Mouse (Mus musculus) MEL (cell line): ENCODE measurements around the gene Tymp. TPM values are rescaled to one million over a fixed set of nuclear protein-coding genes. Genes with fewer than 3 reads are reported as not detected.

Experiments
- DNase-seq: peaks from one replicate; pipeline ENCODE4 v3.0.0; 2011; ENCODE audit warnings: low read depth, low spot score
- H3K27ac ChIP-seq: 2 replicates; pipeline ENCODE4 v1.5.1; 2012; ENCODE audit warnings: low read depth, mild to moderate bottlenecking, control low read depth, low read length, moderate library complexity; ENCODE audit not compliant: control insufficient read depth
- H3K27me3 ChIP-seq, 2 experiments: fragments of 150-350 bp in 1 of 2; sonication (generic) in 1 of 2; 2 replicates each; pipeline ENCODE4 v1.6.1; 2012; ENCODE audit warnings: low read length in 2 of 2, mild to moderate bottlenecking in 2 of 2, improper control_type of control experiment in 1 of 2, moderate library complexity in 1 of 2; ENCODE audit not compliant: insufficient read depth in 2 of 2, control insufficient read depth in 1 of 2
- H3K36me3 ChIP-seq, 2 experiments: 2 replicates each; pipeline ENCODE4 v1.6.1; 2012 to 2014; ENCODE audit warnings: low read length in 2 of 2, improper control_type of control experiment in 1 of 2, inconsistent platforms in 1 of 2, mild to moderate bottlenecking in 1 of 2; ENCODE audit not compliant: insufficient read depth in 2 of 2, control insufficient read depth in 1 of 2
- H3K4me1 ChIP-seq, 2 experiments: fragments of 150-350 bp in 1 of 2; sonication (generic) in 1 of 2; 2 replicates each; pipeline ENCODE4 v1.6.1; 2012; ENCODE audit warnings: low read length in 2 of 2, improper control_type of control experiment in 1 of 2, mild to moderate bottlenecking in 1 of 2; ENCODE audit not compliant: insufficient read depth in 2 of 2, control insufficient read depth in 1 of 2
- H3K4me3 ChIP-seq, 2 experiments: fragments of 150-350 bp in 1 of 2; sonication (generic) in 1 of 2; 2 replicates each; pipeline ENCODE4 v1.5.1; 2012; ENCODE audit warnings: low read depth in 2 of 2, low read length in 2 of 2, mild to moderate bottlenecking in 2 of 2, moderate library complexity in 2 of 2, control low read depth in 1 of 2, improper control_type of control experiment in 1 of 2; ENCODE audit not compliant: control insufficient read depth in 1 of 2, insufficient read depth in 1 of 2
- H3K79me2 ChIP-seq: 2 replicates; pipeline ENCODE4 v1.6.1; 2012; ENCODE audit warnings: mild to moderate bottlenecking, low read length, moderate library complexity; ENCODE audit not compliant: control insufficient read depth, poor library complexity, insufficient read depth
- H3K9ac ChIP-seq: 2 replicates; pipeline ENCODE4 v1.6.1; 2012; ENCODE audit warnings: low read depth, mild to moderate bottlenecking, control low read depth, low read length, moderate library complexity; ENCODE audit not compliant: control insufficient read depth, poor library complexity, severe bottlenecking
- H3K9me3 ChIP-seq: fragments of 150-350 bp; sonication (generic); replicated peaks from 2 replicates; pipeline ENCODE4 v1.6.1; 2012; ENCODE audit warnings: mild to moderate bottlenecking, low read length, improper control_type of control experiment, moderate library complexity; ENCODE audit not compliant: insufficient read depth
- CHD1 ChIP-seq: IDR thresholded peaks from 2 replicates; pipeline ENCODE4 v1.6.1; 2012; ENCODE audit warnings: low read depth, mild to moderate bottlenecking, inconsistent platforms, low read length, improper control_type of control experiment
- CTCF ChIP-seq, 3 experiments: IDR thresholded peaks in 2 of 3; conservative IDR thresholded peaks in 1 of 3; 2 replicates each; pipeline ENCODE4 v1.5.1; 2011 to 2012; ENCODE audit warnings: low read length in 3 of 3, low read depth in 2 of 3, mild to moderate bottlenecking in 2 of 3, improper control_type of control experiment in 1 of 3, inconsistent platforms in 1 of 3, mixed read lengths in 1 of 3, moderate library complexity in 1 of 3; ENCODE audit not compliant: control insufficient read depth in 1 of 3, insufficient read depth in 1 of 3, poor library complexity in 1 of 3, severe bottlenecking in 1 of 3
- E2F4 ChIP-seq: IDR thresholded peaks from 2 replicates; pipeline ENCODE4 v1.6.1; 2011; ENCODE audit warnings: low read depth, low read length, improper control_type of control experiment, borderline replicate concordance
- ELF1 ChIP-seq: IDR thresholded peaks from 2 replicates; pipeline ENCODE4 v1.6.1; 2014; ENCODE audit warnings: low read depth, mild to moderate bottlenecking, inconsistent platforms, low read length, improper control_type of control experiment, moderate library complexity
- GABPA ChIP-seq: IDR thresholded peaks from 2 replicates; pipeline ENCODE4 v1.6.1; 2012; ENCODE audit warnings: low read depth, mild to moderate bottlenecking, inconsistent platforms, low read length, improper control_type of control experiment, moderate library complexity
- GATA1 ChIP-seq: IDR thresholded peaks from 2 replicates; pipeline ENCODE4 v1.6.1; 2011; ENCODE audit warnings: low read depth, low read length, improper control_type of control experiment
- HCFC1 ChIP-seq: IDR thresholded peaks from 2 replicates; pipeline ENCODE4 v1.6.1; 2012; ENCODE audit warnings: low read depth, mild to moderate bottlenecking, inconsistent platforms, low read length, improper control_type of control experiment, moderate library complexity
- JUND ChIP-seq: IDR thresholded peaks from 2 replicates; pipeline ENCODE4 v1.6.1; 2011; ENCODE audit warnings: low read depth, mild to moderate bottlenecking, improper control_type of control experiment, low read length
- KAT2A ChIP-seq: conservative IDR thresholded peaks from 2 replicates; pipeline ENCODE4 v1.6.1; 2012; ENCODE audit warnings: low read depth, low read length, improper control_type of control experiment, inconsistent platforms
- MAZ ChIP-seq: IDR thresholded peaks from 2 replicates; pipeline ENCODE4 v1.6.1; 2012; ENCODE audit warnings: low read depth, mild to moderate bottlenecking, inconsistent platforms, low read length, improper control_type of control experiment
- MEF2A ChIP-seq: IDR thresholded peaks from 2 replicates; pipeline ENCODE4 v1.6.1; 2014; ENCODE audit warnings: low read depth, mild to moderate bottlenecking, inconsistent platforms, low read length, improper control_type of control experiment; ENCODE audit not compliant: poor library complexity, insufficient replicate concordance, severe bottlenecking; ENCODE audit errors: extremely low read depth
- MXI1 ChIP-seq: IDR thresholded peaks from 2 replicates; pipeline ENCODE4 v1.6.1; 2011; ENCODE audit warnings: mild to moderate bottlenecking, low read depth, low read length, improper control_type of control experiment
- MYB ChIP-seq: IDR thresholded peaks from 2 replicates; pipeline ENCODE4 v1.6.1; 2011; ENCODE audit warnings: mild to moderate bottlenecking, low read depth, low read length, improper control_type of control experiment
- MYC ChIP-seq: IDR thresholded peaks from 2 replicates; pipeline ENCODE4 v1.6.1; 2011; ENCODE audit warnings: low read depth, mild to moderate bottlenecking, low read length, improper control_type of control experiment, moderate library complexity
- NELFE ChIP-seq: IDR thresholded peaks from 2 replicates; pipeline ENCODE4 v1.6.1; 2011; ENCODE audit warnings: low read depth, low read length, improper control_type of control experiment
- NRF1 ChIP-seq: IDR thresholded peaks from 2 replicates; pipeline ENCODE4 v1.6.1; 2014; ENCODE audit warnings: low read depth, mild to moderate bottlenecking, inconsistent platforms, low read length, improper control_type of control experiment, moderate library complexity; ENCODE audit not compliant: poor library complexity, insufficient read depth, severe bottlenecking
- POLR2A ChIP-seq, 2 experiments: IDR thresholded peaks; 2 replicates each; pipeline ENCODE4 v1.6.1; 2011 to 2012; ENCODE audit warnings: low read length in 2 of 2, mild to moderate bottlenecking in 2 of 2, control low read depth in 1 of 2, improper control_type of control experiment in 1 of 2, low read depth in 1 of 2, moderate library complexity in 1 of 2; ENCODE audit not compliant: control insufficient read depth in 1 of 2, insufficient read depth in 1 of 2, poor library complexity in 1 of 2
- POLR2AphosphoS5 ChIP-seq: IDR thresholded peaks from 2 replicates; pipeline ENCODE4 v1.6.1; 2012; ENCODE audit warnings: low read depth, borderline replicate concordance, mild to moderate bottlenecking, inconsistent platforms, low read length, moderate library complexity, mixed read lengths
- RAD21 ChIP-seq: IDR thresholded peaks from 2 replicates; pipeline ENCODE4 v1.6.1; 2011; ENCODE audit warnings: mild to moderate bottlenecking, low read depth, low read length, improper control_type of control experiment
- SIN3A ChIP-seq: IDR thresholded peaks from 2 replicates; pipeline ENCODE4 v1.6.1; 2012; ENCODE audit warnings: low read length, improper control_type of control experiment, inconsistent platforms
- SMC3 ChIP-seq: IDR thresholded peaks from 2 replicates; pipeline ENCODE4 v1.6.1; 2011; ENCODE audit warnings: low read depth, low read length, improper control_type of control experiment
- TCF12 ChIP-seq: IDR thresholded peaks from 2 replicates; pipeline ENCODE4 v1.6.1; 2014; ENCODE audit warnings: low read depth, mild to moderate bottlenecking, inconsistent platforms, low read length, improper control_type of control experiment, moderate library complexity
- ZC3H11A ChIP-seq: IDR thresholded peaks from 2 replicates; pipeline ENCODE4 v1.6.1; 2012; ENCODE audit warnings: low read depth, mild to moderate bottlenecking, inconsistent platforms, low read length, improper control_type of control experiment
- ZKSCAN1 ChIP-seq: IDR thresholded peaks from 2 replicates; pipeline ENCODE4 v1.6.1; 2012; ENCODE audit warnings: low read depth, mild to moderate bottlenecking, inconsistent platforms, low read length, improper control_type of control experiment, moderate library complexity
- ZMIZ1 ChIP-seq: IDR thresholded peaks from 2 replicates; pipeline ENCODE4 v1.6.1; 2012; ENCODE audit warnings: low read depth, mild to moderate bottlenecking, inconsistent platforms, low read length, improper control_type of control experiment, moderate library complexity
- ZNF384 ChIP-seq: IDR thresholded peaks from 2 replicates; pipeline ENCODE4 v1.6.1; 2012; ENCODE audit warnings: low read depth, mild to moderate bottlenecking, inconsistent platforms, low read length, improper control_type of control experiment
- polyA plus RNA-seq, 2 experiments: library from polyadenylated mRNA; stranded (reverse) in 1 of 2; unstranded in 1 of 2; fragments of >175 nt in 1 of 2; fragments of >200 nt in 1 of 2; gene quantifications; 2 replicates each; pipeline versions ENCODE4 v1.2.1 to v1.2.4; 2012; ENCODE audit warnings: low replicate concordance in 2 of 2, low read depth in 1 of 2; ENCODE audit not compliant: insufficient read length in 2 of 2, insufficient read depth in 1 of 2, missing spikeins in 1 of 2
- total RNA-seq: library from RNA; depleted of rRNA; stranded (reverse); fragments of 300-350 nt; gene quantifications from 2 replicates; pipeline ENCODE4 v1.2.3, GENCODE M21; 2012; rRNA removed

Gene Tymp
- total RNA-seq (0.92 and 1.5 TPM in 2 replicates), polyA plus RNA-seq (1 to 10 TPM in 1 of 2 experiments, not detected in 1; 2.0 TPM)

DNA sequence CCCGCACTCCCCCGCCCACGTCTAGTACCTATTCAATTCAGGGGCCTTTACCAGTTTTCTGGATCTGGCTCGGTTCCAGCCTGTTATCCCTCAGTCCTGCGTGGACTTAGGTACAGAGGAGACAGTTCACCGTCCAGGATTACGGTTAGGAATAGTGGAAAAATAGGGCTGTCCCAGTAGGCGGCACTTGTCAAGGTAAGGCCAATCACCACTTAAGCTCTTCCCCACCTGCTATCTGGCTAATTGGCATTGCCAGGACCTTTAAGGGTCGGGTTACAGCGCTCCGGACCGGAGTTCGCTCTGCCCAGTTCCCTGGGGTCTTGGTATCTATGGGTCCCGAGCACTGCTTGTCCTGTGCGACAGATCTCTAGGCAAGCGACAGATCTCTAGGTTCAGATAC is at the start of gene Tymp:
Gene Tymp, minus strand, starts transcription at position 83 of the 400 bp plus-strand sequence.
- H3K9ac ChIP-seq = no peak within 1 kb of the TSS
- peaks cover 0 to 11% of the 10 kb centered on the region in 2 experiments; a peak in 1 of 4 replicates for H3K4me1 ChIP-seq
- H3K4me3 ChIP-seq = no peak within 1 kb of the TSS
- peaks cover 18% of the 10 kb centered on the region for H3K79me2 ChIP-seq
- TF ChIP-seq KAT2A = no peak
- no peak for TF ChIP-seq NRF1
- no peak for TF ChIP-seq ZNF384
- no peak for TF ChIP-seq POLR2A (IDR thresholded peaks at IDR 0.05; ENCODE audit: control insufficient read depth in 1 of 2, insufficient read depth in 1 of 2, low read depth in 1 of 2, low read length in 2 of 2, poor library complexity in 1 of 2)
- TF ChIP-seq ZKSCAN1 = no peak
- no peak for TF ChIP-seq HCFC1
- TF ChIP-seq MAZ = no peak
- TF ChIP-seq CTCF (IDR thresholded peaks at IDR 0.05 in 2 of 3, conservative IDR thresholded peaks at IDR 0.05 in 1 of 3; ENCODE audit: control insufficient read depth in 1 of 3, insufficient read depth in 1 of 3, low read depth in 2 of 3, low read length in 3 of 3, poor library complexity in 1 of 3, severe bottlenecking in 1 of 3) = no peak
- TF ChIP-seq MYB = no peak
- no peak for TF ChIP-seq ZC3H11A
- TF ChIP-seq ZMIZ1 = no peak
- no peak for TF ChIP-seq MXI1
- TF ChIP-seq, all 39 proteins: peak for 0
- Histone ChIP-seq H3K27me3 (no peaks in the 10 kb centered on the region), H3K9me3 (no peaks in the 10 kb centered on the region), H3K27ac (no peak within 1 kb of the TSS), H3K36me3 (peaks cover 0 to 10% of the 10 kb centered on the region in 2 experiments; a peak in 2 of 4 replicates)
- DNase-seq = no peak

DNA sequence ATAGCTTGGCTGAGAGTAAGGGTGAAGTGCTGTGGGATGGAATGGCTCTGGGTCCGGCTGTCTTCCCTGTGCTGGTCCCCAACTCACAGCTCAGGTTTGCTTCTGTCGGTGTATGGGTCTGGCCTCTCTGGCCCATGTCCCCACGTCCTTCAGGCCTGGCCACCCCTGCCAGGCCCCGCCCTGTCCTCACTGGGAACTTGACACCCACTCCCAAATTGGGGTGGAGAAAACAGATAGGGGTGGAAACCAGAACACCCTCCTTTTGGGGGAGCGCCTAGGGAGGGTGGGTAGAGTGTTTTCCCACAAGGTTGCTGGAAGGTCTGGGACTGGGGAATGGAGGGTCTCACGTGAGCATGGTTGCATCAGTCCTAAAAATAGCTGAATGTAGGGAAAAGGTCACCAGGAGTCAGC is 48.9 kb upstream of the Tymp start, which contains the start of gene Cpt1b:
Gene Cpt1b, minus strand, starts transcription at position 153 of the 411 bp plus-strand sequence.
- Histone ChIP-seq H3K9ac (no peak within 1 kb of the TSS), H3K27ac (no peak within 1 kb of the TSS), H3K27me3 (no peaks in the 10 kb centered on the region), H3K9me3 (no peaks in the 10 kb centered on the region), H3K36me3 (peaks cover 0 to 3% of the 10 kb centered on the region in 2 experiments; a peak in 1 of 4 replicates), H3K4me1 (peaks cover 0 to 4% of the 10 kb centered on the region in 2 experiments; a peak in 1 of 4 replicates), H3K4me3 (no peak within 1 kb of the TSS), H3K79me2 (no peaks in the 10 kb centered on the region; the same call in 1 of the 2 replicates)
- no peak for DNase-seq
- no peak for TF ChIP-seq ZKSCAN1
- TF ChIP-seq JUND = no peak
- TF ChIP-seq CHD1 = no peak
- no peak for TF ChIP-seq POLR2AphosphoS5
- TF ChIP-seq GATA1 = no peak
- no peak for TF ChIP-seq ELF1
- TF ChIP-seq NELFE = no peak
- no peak for TF ChIP-seq CTCF (IDR thresholded peaks at IDR 0.05 in 2 of 3, conservative IDR thresholded peaks at IDR 0.05 in 1 of 3; ENCODE audit: control insufficient read depth in 1 of 3, insufficient read depth in 1 of 3, low read depth in 2 of 3, low read length in 3 of 3, poor library complexity in 1 of 3, severe bottlenecking in 1 of 3)
- TF ChIP-seq MXI1 = no peak
- TF ChIP-seq MEF2A = no peak
- no peak for TF ChIP-seq MAZ
- TF ChIP-seq MYC = no peak
- no peak for TF ChIP-seq SIN3A
- TF ChIP-seq TCF12 = no peak
- TF ChIP-seq GABPA = no peak
- no peak for TF ChIP-seq MYB
- TF ChIP-seq KAT2A = no peak
- TF ChIP-seq RAD21 = no peak
- TF ChIP-seq E2F4 = no peak
- no peak for TF ChIP-seq SMC3
